23 mouse cellular contexts compared by ENCODE assay signal in the genomic region with DNA sequence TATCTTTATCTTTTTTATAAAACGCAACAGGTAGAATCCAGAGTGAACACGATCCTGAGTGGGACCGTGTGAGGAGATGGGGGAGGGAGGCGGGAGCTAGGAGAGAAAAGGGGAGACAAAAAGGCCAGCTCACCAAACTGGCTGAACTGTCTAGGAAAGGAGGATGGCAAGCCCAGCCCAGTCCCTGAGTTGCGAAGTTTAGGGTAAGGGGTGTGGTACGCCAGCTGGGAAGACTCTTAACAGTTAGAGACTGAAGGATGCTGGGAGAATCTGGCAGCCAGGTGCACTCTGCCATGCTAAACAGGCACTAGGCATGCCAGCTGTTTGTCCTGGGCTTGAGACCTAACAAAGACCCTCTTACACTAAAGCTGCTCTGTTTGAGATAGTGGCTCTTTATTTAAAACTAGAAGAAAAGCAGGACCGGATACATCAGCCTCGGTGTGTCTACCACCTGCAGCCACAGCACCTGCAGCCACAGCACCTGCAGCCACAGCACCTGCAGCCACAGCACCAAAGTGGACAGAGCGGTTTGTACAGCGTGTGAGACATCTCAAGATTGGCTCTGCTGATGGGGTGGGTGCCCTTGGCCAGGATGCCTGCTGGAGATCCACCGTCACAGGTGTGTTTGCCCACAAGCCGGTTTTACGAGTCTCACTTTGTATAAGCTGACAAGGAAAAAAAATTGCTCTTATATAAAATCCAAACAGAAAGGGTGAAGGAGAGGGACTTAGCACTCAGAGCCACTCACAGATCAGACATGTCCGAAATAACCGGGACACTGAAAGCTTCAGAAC.
DNase-seq lines count a peak whose midpoint lies in the region; ATAC-seq and TF ChIP-seq lines count a peak whose summit lies in the region.
"Had no signal": no experiment of that assay in that cellular context is flagged by ENCODE, and none has a peak within 500 bp of the region (broad histone marks: within the 10 kb centered on the region; RNA-seq: fewer than 3 reads in every experiment).

No protein-coding gene starts in this region.

- no peaks in the 10 kb centered on the region for H3K9me3 ChIP-seq in CH12.LX (replicated peaks; ENCODE audit: low read length)
- H3K9me3 ChIP-seq in lung, embryonic 16.5 days (ENCODE audit: control insufficient read depth, low read length), result no peaks in the 10 kb centered on the region
- no peaks in the 10 kb centered on the region for H3K9me3 ChIP-seq in stomach, embryonic 16.5 days (replicated peaks; ENCODE audit: control insufficient read depth, low read length)
- H3K9me3 ChIP-seq in heart, embryonic 10.5 days, result no peaks in the 10 kb centered on the region
- H3K9me3 ChIP-seq: embryonic facial prominence, embryonic 15.5 days; forebrain, embryonic 10.5 days; hindbrain, embryonic 13.5 days; limb, embryonic 12.5 days; liver, embryonic 12.5 days had no signal

- WGBS in lung, embryonic 16.5 days, result 60% methylated on average over 15 of the region's 15 CpGs
- 58% methylated on average over 15 of the region's 15 CpGs for WGBS in stomach, embryonic 16.5 days
- WGBS in heart, embryonic 10.5 days, result 84% methylated on average over 15 of the region's 15 CpGs

- no peaks in the 10 kb centered on the region for H3K36me3 ChIP-seq in CH12.LX (replicated peaks in 1 of 2; ENCODE audit: control insufficient read depth in 1 of 2, insufficient read depth in 1 of 2, low read length in 1 of 2)
- H3K36me3 ChIP-seq in lung, embryonic 16.5 days (ENCODE audit: control insufficient read depth, insufficient read depth, low read length), result no peaks in the 10 kb centered on the region
- H3K36me3 ChIP-seq in stomach, embryonic 16.5 days (ENCODE audit: control insufficient read depth, insufficient read depth, low read length), result no peaks in the 10 kb centered on the region
- H3K36me3 ChIP-seq in heart, embryonic 10.5 days, result no peaks in the 10 kb centered on the region
- H3K36me3 ChIP-seq: embryonic facial prominence, embryonic 15.5 days; forebrain, embryonic 10.5 days; G1E; hindbrain, embryonic 13.5 days; limb, embryonic 12.5 days; liver, embryonic 12.5 days had no signal

- no peak overlapping the region for H3K9ac ChIP-seq in CH12.LX (ENCODE audit: insufficient read depth, low read depth)
- no peak overlapping the region for H3K9ac ChIP-seq in lung, embryonic 16.5 days (ENCODE audit: low read length)
- H3K9ac ChIP-seq in stomach, embryonic 16.5 days (ENCODE audit: low read length), result no peak overlapping the region
- H3K9ac ChIP-seq: embryonic facial prominence, embryonic 15.5 days; forebrain, postnatal 0 days; hindbrain, embryonic 13.5 days; limb, embryonic 12.5 days; liver, embryonic 12.5 days had no signal

- no peak for TF ChIP-seq EP300 in CH12.LX (IDR thresholded peaks at IDR 0.05; ENCODE audit: low read length)

- H3K4me2 ChIP-seq in CH12.LX (ENCODE audit: insufficient read depth, low read depth, poor library complexity, severe bottlenecking), result no peak overlapping the region
- H3K4me2 ChIP-seq in lung, embryonic 16.5 days (ENCODE audit: low read depth, low read length), result peak overlapping the region; percentile 17
- H3K4me2 ChIP-seq in stomach, embryonic 16.5 days (ENCODE audit: low read depth, low read length), result no peak overlapping the region
- H3K4me2 ChIP-seq: embryonic facial prominence, embryonic 15.5 days; hindbrain, embryonic 13.5 days; limb, embryonic 12.5 days; liver, embryonic 12.5 days; midbrain, embryonic 11.5 days had no signal

- in situ Hi-C loops in CH12.LX (cut with MboI; ENCODE audit: low pct_ligation_motif_present, low pct_unique_long_range_greater_than_20kb, low sequenced_read_pairs), result loop anchor here (25.0 kb wide), 1 partner anchor 365 kb away; a partner anchor contains a TSS

- no peak overlapping the region for H3K4me3 ChIP-seq in CH12.LX (replicated peaks in 1 of 3; ENCODE audit: low read depth in 2 of 3, low read length in 2 of 3, poor library complexity in 1 of 3)
- no peak overlapping the region for H3K4me3 ChIP-seq in lung, embryonic 16.5 days (ENCODE audit: low read length)
- no peak overlapping the region for H3K4me3 ChIP-seq in stomach, embryonic 16.5 days (replicated peaks; ENCODE audit: low read length)
- no peak overlapping the region for H3K4me3 ChIP-seq in heart, embryonic 10.5 days
- H3K4me3 ChIP-seq: embryonic facial prominence, embryonic 15.5 days; forebrain, embryonic 10.5 days; hindbrain, embryonic 13.5 days; limb, embryonic 12.5 days; liver, embryonic 12.5 days had no signal

- ATAC-seq in lung, embryonic 16.5 days (ENCODE audit: low read depth), result peak; percentile 85
- ATAC-seq in stomach, embryonic 16.5 days (ENCODE audit: insufficient read depth, low FRiP score), result peak; percentile 68; the same call in 1 of the 2 replicates
- ATAC-seq in CD4-positive, CD25-positive, alpha-beta regulatory T cell, adult 4 months, result no peak
- ATAC-seq: activated CD4-positive, CD25-positive, alpha-beta regulatory T cell, adult 4 months; forebrain, postnatal 0 days; inflammation-experienced regulatory T-cells, adult 6 months; liver, embryonic 12.5 days had no signal

- peaks cover 11 to 48% of the 10 kb centered on the region in 2 experiments for H3K4me1 ChIP-seq in CH12.LX (ENCODE audit: control insufficient read depth in 1 of 2, insufficient read depth in 2 of 2)
- H3K4me1 ChIP-seq in lung, embryonic 16.5 days (replicated peaks; ENCODE audit: control insufficient read depth, insufficient read depth, low read length), result peaks cover 2% of the 10 kb centered on the region; the same call in 1 of the 2 replicates
- peaks cover 4% of the 10 kb centered on the region; the same call in 1 of the 2 replicates for H3K4me1 ChIP-seq in stomach, embryonic 16.5 days (ENCODE audit: control insufficient read depth, insufficient read depth, low read length)
- H3K4me1 ChIP-seq in heart, embryonic 10.5 days, result no peaks in the 10 kb centered on the region
- H3K4me1 ChIP-seq: embryonic facial prominence, embryonic 15.5 days; forebrain, embryonic 10.5 days; hindbrain, embryonic 13.5 days; liver, embryonic 12.5 days had no signal

- TF ChIP-seq POLR2A in CH12.LX (IDR thresholded peaks at IDR 0.05; ENCODE audit: low read depth, low read length), result no peak

- no peak for TF ChIP-seq RAD21 in CH12.LX (IDR thresholded peaks at IDR 0.05; ENCODE audit: low read depth, low read length)

- DNase-seq in right cerebral cortex, postnatal 10 days (ENCODE audit: low spot score in 2 of 2), result peak; percentile 9 to 16
- DNase-seq in right cerebral cortex, postnatal 14 days, result no peak
- no peak for DNase-seq in CH12.LX (ENCODE audit: extremely low read depth)
- no peak for DNase-seq in heart, embryonic 10.5 days (ENCODE audit: low spot score)
- DNase-seq: adrenal gland, postnatal 10 days; cerebellum, adult 11 months; cerebellum, postnatal 10 days; forebrain, postnatal 0 days; kidney, adult 9 months; layer of hippocampus, adult 9-11 months; retina, postnatal 1 day had no signal

- H3K27ac ChIP-seq in CH12.LX (ENCODE audit: insufficient read depth, low read depth), result no peak overlapping the region
- peak overlapping the region; percentile 70 for H3K27ac ChIP-seq in lung, embryonic 16.5 days (ENCODE audit: low read length)
- no peak overlapping the region for H3K27ac ChIP-seq in stomach, embryonic 16.5 days (ENCODE audit: low read length)
- H3K27ac ChIP-seq in heart, embryonic 10.5 days, result no peak overlapping the region
- H3K27ac ChIP-seq: embryonic facial prominence, embryonic 15.5 days; forebrain, embryonic 10.5 days; hindbrain, embryonic 13.5 days; limb, embryonic 12.5 days; liver, embryonic 12.5 days had no signal

- no peaks in the 10 kb centered on the region for H3K79me2 ChIP-seq in CH12.LX (replicated peaks; ENCODE audit: control insufficient read depth, extremely low read depth, insufficient read depth, poor library complexity, severe bottlenecking)

- TF ChIP-seq CTCF in CH12.LX (conservative IDR thresholded peaks at IDR 0.05 in 1 of 2, IDR thresholded peaks at IDR 0.05 in 1 of 2; ENCODE audit: low read depth in 2 of 2, low read length in 2 of 2), result no peak

- dilution Hi-C loops in CH12.LX (cut with MboI; ENCODE audit: extremely low pct_ligation_motif_present, extremely low pct_unique_long_range_greater_than_20kb, low sequenced_read_pairs), result no loop called here

- no peaks in the 10 kb centered on the region for H3K27me3 ChIP-seq in CH12.LX (replicated peaks)
- no peaks in the 10 kb centered on the region for H3K27me3 ChIP-seq in lung, embryonic 16.5 days (ENCODE audit: control insufficient read depth, insufficient read depth, low read depth, low read length)
- no peaks in the 10 kb centered on the region for H3K27me3 ChIP-seq in stomach, embryonic 16.5 days (ENCODE audit: control insufficient read depth, insufficient read depth, low read length)
- no peaks in the 10 kb centered on the region for H3K27me3 ChIP-seq in heart, embryonic 10.5 days (ENCODE audit: insufficient read depth, poor library complexity, severe bottlenecking)
- H3K27me3 ChIP-seq: embryonic facial prominence, embryonic 15.5 days; hindbrain, embryonic 13.5 days; limb, embryonic 12.5 days; liver, embryonic 12.5 days had no signal

TF ChIP-seq in CH12.LX, 34 proteins besides CTCF, POLR2A, EP300 and RAD21:
- TF ChIP-seq ZMIZ1 (IDR thresholded peaks at IDR 0.05; ENCODE audit: low read depth, low read length) (no peak), ZC3H11A (IDR thresholded peaks at IDR 0.05; ENCODE audit: low read depth, low read length) (no peak), SMC3 (IDR thresholded peaks at IDR 0.05; ENCODE audit: low read depth, low read length) (no peak), HCFC1 (IDR thresholded peaks at IDR 0.05; ENCODE audit: low read depth, low read length) (no peak), TCF12 (IDR thresholded peaks at IDR 0.05; ENCODE audit: low read depth, low read length) (0 out of 2 replicates have a peak, but pooled peaks have one; percentile 36)
TF ChIP-seq in CH12.LX: peak in this region for 1.

Comparison
In these comparisons a context has a peak if more than half of its experiments do, and no peak if none do; other contexts are left out.
1. DNase-seq: peak in right cerebral cortex, postnatal 10 days (2 of 2); none in right cerebral cortex, postnatal 14 days (single experiment), CH12.LX (single experiment) and heart, embryonic 10.5 days (single experiment).